Comparison of ENCODE assay signal across 8 mouse cellular contexts in the genomic region with DNA sequence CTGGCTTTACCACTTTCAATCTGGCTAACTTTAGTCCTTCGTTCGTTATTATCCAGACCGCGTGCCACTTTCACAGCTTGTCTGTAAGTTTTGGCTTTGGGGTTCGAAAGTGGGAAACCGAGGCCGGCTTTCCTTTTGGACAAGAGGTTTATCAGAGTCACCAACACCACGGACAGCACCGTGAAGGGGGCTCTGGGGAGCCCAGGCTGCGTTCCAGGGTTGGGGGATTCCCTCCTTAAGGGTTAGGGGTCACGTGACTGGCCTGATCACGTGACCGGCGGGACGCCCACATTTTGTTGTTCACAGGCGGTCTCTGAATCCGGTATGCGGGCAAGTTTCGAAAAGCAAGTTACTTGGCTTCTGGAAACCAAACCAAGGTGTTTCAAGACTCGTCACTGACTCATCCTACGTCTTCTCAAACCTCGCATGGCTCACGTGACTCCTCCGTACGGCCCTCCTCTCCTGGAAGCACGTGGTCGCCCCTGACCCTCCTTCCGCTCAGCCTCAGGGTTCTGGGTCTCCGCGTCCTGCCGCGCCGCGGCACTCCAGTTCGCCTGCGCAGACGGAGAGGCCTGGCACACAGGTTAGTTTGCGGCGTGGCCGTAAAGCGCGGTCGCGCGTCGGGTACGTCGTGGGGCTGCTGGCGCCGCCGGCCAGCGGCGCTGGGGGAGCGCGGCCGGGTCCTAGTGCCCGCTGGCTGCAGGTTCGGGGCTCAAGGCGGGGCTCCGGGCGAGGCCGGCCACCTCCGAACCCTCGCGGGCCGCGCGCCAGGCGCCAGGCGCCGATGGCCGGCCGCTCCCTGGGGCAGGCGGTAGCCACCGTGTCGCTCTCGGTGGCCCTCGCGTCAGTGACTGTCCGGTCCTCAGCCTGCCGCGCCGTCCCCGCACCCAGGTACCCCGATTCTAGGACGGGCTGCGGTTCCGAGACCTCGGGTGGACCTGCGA. TPM values are rescaled to one million over a fixed set of nuclear protein-coding genes. Genes with fewer than 3 reads are reported as not detected.
DNase-seq lines count a peak whose midpoint lies in the region; ATAC-seq and TF ChIP-seq lines count a peak whose summit lies in the region.

A gene (plus strand): TSS at position 51 of the 944 bp plus-strand sequence.

- peak within 1 kb of the TSS; percentile 92 for H3K4me3 ChIP-seq in E14TG2a.4 (replicated peaks; ENCODE audit: low read length)
- H3K4me3 ChIP-seq in forebrain, embryonic 12.5 days (replicated peaks): peak within 1 kb of the TSS; percentile 85
- H3K4me3 ChIP-seq in heart, postnatal 0 days (ENCODE audit: low read depth, low read length): peak within 1 kb of the TSS; percentile 85
- peak within 1 kb of the TSS; percentile 75 for H3K4me3 ChIP-seq in liver, embryonic 16.5 days (ENCODE audit: low read depth, low read length)
- peak within 1 kb of the TSS; percentile 82 for H3K4me3 ChIP-seq in neural tube, embryonic 13.5 days
- peak within 1 kb of the TSS; percentile 91 for H3K4me3 ChIP-seq in testis, adult 2 months (ENCODE audit: control insufficient read depth, low read depth, low read length)

- peak; percentile 99 for ATAC-seq in forebrain, embryonic 12.5 days (ENCODE audit: low FRiP score)
- peak; percentile 98 for ATAC-seq in heart, postnatal 0 days (ENCODE audit: insufficient read depth, low read depth)
- ATAC-seq in liver, embryonic 16.5 days (ENCODE audit: low read depth): peak; percentile 93
- ATAC-seq in neural tube, embryonic 13.5 days (ENCODE audit: low read depth): peak; percentile 99

- H3K9me3 ChIP-seq in E14TG2a.4 (ENCODE audit: low read length): no peaks in the 10 kb centered on the region
- no peaks in the 10 kb centered on the region for H3K9me3 ChIP-seq in forebrain, embryonic 12.5 days
- no peaks in the 10 kb centered on the region for H3K9me3 ChIP-seq in heart, postnatal 0 days (replicated peaks; ENCODE audit: control insufficient read depth, low read length)
- H3K9me3 ChIP-seq in liver, embryonic 16.5 days (replicated peaks; ENCODE audit: control insufficient read depth, low read length): no peaks in the 10 kb centered on the region
- H3K9me3 ChIP-seq in neural tube, embryonic 13.5 days: no peaks in the 10 kb centered on the region

- peak; percentile 86; the same call in 1 of the 2 replicates for TF ChIP-seq EP300 in heart, postnatal 0 days (IDR thresholded peaks at IDR 0.05; ENCODE audit: low read depth)

- peak; percentile 91 for DNase-seq in c-Kit-positive CD71-positive TER-119-positive erythroid progenitor cells, embryonic 14.5 days (ENCODE audit: low spot score)
- peak; percentile 98 for DNase-seq in heart, postnatal 0 days (ENCODE audit: low spot score)
- peak; percentile 98 to 99 for DNase-seq in kidney, postnatal 4 days

- TF ChIP-seq CTCF in E14TG2a.4 (conservative IDR thresholded peaks at IDR 0.05; ENCODE audit: low read length): no peak
- TF ChIP-seq CTCF in heart, postnatal 0 days (IDR thresholded peaks at IDR 0.05; ENCODE audit: low read depth): peak; percentile 5; the same call in 1 of the 2 replicates
- no peak for TF ChIP-seq CTCF in testis, adult 2 months (IDR thresholded peaks at IDR 0.05; ENCODE audit: control insufficient read depth, insufficient read depth, insufficient replicate concordance, low read depth, low read length)

- peak within 1 kb of the TSS; percentile 83 for H3K27ac ChIP-seq in forebrain, embryonic 12.5 days
- peak within 1 kb of the TSS; percentile 88 for H3K27ac ChIP-seq in heart, postnatal 0 days (ENCODE audit: low read depth)
- H3K27ac ChIP-seq in liver, embryonic 16.5 days (ENCODE audit: low read length): peak within 1 kb of the TSS; percentile 90
- H3K27ac ChIP-seq in neural tube, embryonic 13.5 days (replicated peaks): peak within 1 kb of the TSS; percentile 84
- H3K27ac ChIP-seq in testis, adult 2 months (ENCODE audit: control insufficient read depth, insufficient read depth, low read depth, low read length): peak within 1 kb of the TSS; percentile 88

- peaks cover 31% of the 10 kb centered on the region for H3K4me1 ChIP-seq in E14TG2a.4 (replicated peaks; ENCODE audit: low read depth, low read length)
- H3K4me1 ChIP-seq in forebrain, embryonic 12.5 days: peaks cover 13% of the 10 kb centered on the region
- H3K4me1 ChIP-seq in heart, postnatal 0 days (ENCODE audit: control insufficient read depth, insufficient read depth): peaks cover 13% of the 10 kb centered on the region
- peaks cover 30% of the 10 kb centered on the region for H3K4me1 ChIP-seq in liver, embryonic 16.5 days (ENCODE audit: control insufficient read depth, low read depth, low read length)
- peaks cover 20% of the 10 kb centered on the region for H3K4me1 ChIP-seq in neural tube, embryonic 13.5 days (replicated peaks)
- peaks cover 6% of the 10 kb centered on the region for H3K4me1 ChIP-seq in testis, adult 2 months (ENCODE audit: control insufficient read depth, insufficient read depth, low read length)

- H3K36me3 ChIP-seq in E14TG2a.4 (ENCODE audit: insufficient read depth, low read length): peaks cover 15% of the 10 kb centered on the region
- peaks cover 11% of the 10 kb centered on the region for H3K36me3 ChIP-seq in forebrain, embryonic 12.5 days (replicated peaks)
- peaks cover 11% of the 10 kb centered on the region for H3K36me3 ChIP-seq in heart, postnatal 0 days (replicated peaks; ENCODE audit: control insufficient read depth, insufficient read depth, low read length)
- peaks cover 12% of the 10 kb centered on the region for H3K36me3 ChIP-seq in liver, embryonic 16.5 days (ENCODE audit: control insufficient read depth, insufficient read depth)
- H3K36me3 ChIP-seq in neural tube, embryonic 13.5 days: peaks cover 11% of the 10 kb centered on the region
- 0 out of 2 replicates have a peak, but pooled peaks cover under 1% of the 10 kb centered on the region for H3K36me3 ChIP-seq in testis, adult 2 months (ENCODE audit: control insufficient read depth, insufficient read depth, low read length)

- 5% methylated on average over 84 of the region's 90 CpGs for WGBS in forebrain, embryonic 12.5 days
- WGBS in heart, postnatal 0 days: 4% methylated on average over 90 of the region's 90 CpGs
- WGBS in liver, embryonic 16.5 days (ENCODE audit: insufficient replicate concordance): 3% methylated on average over 90 of the region's 90 CpGs
- WGBS in neural tube, embryonic 13.5 days: 5% methylated on average over 89 of the region's 90 CpGs

- peak within 1 kb of the TSS; percentile 83 for H3K9ac ChIP-seq in forebrain, embryonic 12.5 days
- peak within 1 kb of the TSS; percentile 94 for H3K9ac ChIP-seq in heart, postnatal 0 days (replicated peaks; ENCODE audit: low read depth, low read length)
- H3K9ac ChIP-seq in liver, embryonic 16.5 days (ENCODE audit: low read depth, low read length): peak within 1 kb of the TSS; percentile 82
- peak within 1 kb of the TSS; percentile 90 for H3K9ac ChIP-seq in neural tube, embryonic 13.5 days

- TF ChIP-seq POLR2A in testis, adult 2 months (IDR thresholded peaks at IDR 0.05; ENCODE audit: control insufficient read depth, low read depth, low read length): peak; percentile 58

- H3K4me2 ChIP-seq in forebrain, embryonic 12.5 days: peak within 1 kb of the TSS; percentile 60
- peak within 1 kb of the TSS; percentile 77 for H3K4me2 ChIP-seq in heart, postnatal 0 days (ENCODE audit: low read depth, low read length)
- H3K4me2 ChIP-seq in liver, embryonic 16.5 days (ENCODE audit: low read depth, low read length): peak within 1 kb of the TSS; percentile 95
- H3K4me2 ChIP-seq in neural tube, embryonic 13.5 days: peak within 1 kb of the TSS; percentile 68

- H3K27me3 ChIP-seq in E14TG2a.4 (ENCODE audit: insufficient read depth, low read length): 0 out of 2 replicates have a peak, but pooled peaks cover 2% of the 10 kb centered on the region
- no peaks in the 10 kb centered on the region for H3K27me3 ChIP-seq in forebrain, embryonic 12.5 days
- no peaks in the 10 kb centered on the region for H3K27me3 ChIP-seq in heart, postnatal 0 days (ENCODE audit: control insufficient read depth, insufficient read depth, low read length)
- no peaks in the 10 kb centered on the region for H3K27me3 ChIP-seq in liver, embryonic 16.5 days (ENCODE audit: control insufficient read depth, insufficient read depth, low read depth, low read length)
- no peaks in the 10 kb centered on the region for H3K27me3 ChIP-seq in neural tube, embryonic 13.5 days
- H3K27me3 ChIP-seq in testis, adult 2 months (ENCODE audit: control insufficient read depth, insufficient read depth, low read length): no peaks in the 10 kb centered on the region

RNA-seq across cellular contexts. Expression of the gene that starts here (rescaled TPM):
- polyA plus RNA-seq in forebrain, embryonic 12.5 days (2016; fragmentation: Nextera tagmentation; extraction: Ambion mirVana): 55.8 and 58.8 TPM in 2 replicates
- total RNA-seq in heart, postnatal 0 days (2014; rRNA removed; ENCODE audit: low replicate concordance): 39.6 and 62.9 TPM in 2 replicates
- 51.0 and 52.5 TPM in 2 replicates for polyA plus RNA-seq in heart, postnatal 0 days (2015; fragmentation: Nextera tagmentation; extraction: Ambion mirVana)
- 62.1 and 67.1 TPM in 2 replicates for polyA plus RNA-seq in liver, embryonic 16.5 days (2015; fragmentation: Nextera tagmentation; extraction: Ambion mirVana)
- 65.9 and 76.2 TPM in 2 replicates for polyA plus RNA-seq in neural tube, embryonic 13.5 days (2015; fragmentation: Nextera tagmentation; extraction: Ambion mirVana)
- 170 and 195 TPM in 2 replicates for polyA plus RNA-seq in testis, adult 2 months (2012; rRNA removed)

Comparison
In these comparisons a context has a peak if more than half of its experiments do, and no peak if none do; other contexts are left out.
1. Peak in every context shown above with its lines: DNase-seq, ATAC-seq, H3K4me3 ChIP-seq and H3K27ac ChIP-seq.